Mouse (Mus musculus) gastrocnemius, postnatal 25 days (tissue): ENCODE results near the gene Vmn2r37. TPM values are rescaled to one million over a fixed set of nuclear protein-coding genes. Genes with fewer than 3 reads are reported as not detected.
"Not testable (repeated sequence)": the region's sequence is repeated elsewhere in the genome, so short reads cannot be mapped to it uniquely, and the experiment has no call there.

Experiments used
- DNase-seq: peaks from one replicate; pipeline ENCODE4 v3.0.0; 2022
- long read RNA-seq, 2 experiments: library from polyadenylated mRNA; stranded (forward); transcript quantifications; one replicate each; pipeline ENCODE4 v2.0.0; 2021
- total RNA-seq, 2 experiments: library from RNA; stranded (reverse); gene quantifications; 1 replicate in 1 of 2; 2 replicates in 1 of 2; pipeline ENCODE4 v1.2.3; 2021

Gene Vmn2r37
- total RNA-seq, result not detected
- long read RNA-seq, experiment 1, result 0 reads
- long read RNA-seq, experiment 2, result 0 reads

DNA sequence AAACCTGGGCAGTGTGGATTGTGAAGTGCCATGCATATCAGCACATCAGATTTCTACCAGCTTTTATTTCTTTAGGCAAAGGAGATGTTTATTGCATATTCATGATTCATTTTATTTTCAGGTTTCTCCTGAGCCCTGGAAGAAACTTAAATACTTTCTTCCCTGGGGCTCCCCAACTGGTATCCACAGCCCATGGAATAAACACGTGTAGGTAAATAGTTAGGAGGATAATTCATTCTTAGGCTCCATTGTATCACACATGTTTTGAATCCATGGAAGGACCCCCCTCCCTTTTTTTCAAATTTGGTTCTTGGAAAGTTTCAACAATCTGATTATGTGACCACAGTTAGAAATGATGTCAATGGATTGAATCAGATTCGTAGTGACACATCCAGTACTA is at the start of gene Vmn2r37:
Vmn2r37 (minus strand) TSS at position 101 of the 400 bp plus-strand sequence.
- not testable (repeated sequence) for DNase-seq

Other genes starting within 250 kb of the Vmn2r37 start
- gene Vmn2r39, start 192.9 kb downstream of the Vmn2r37 start, total RNA-seq, result not detected
- not detected for gene Vmn2r38, start 125.8 kb downstream of the Vmn2r37 start, total RNA-seq